Mouse (Mus musculus) mature B cell (primary cell): ENCODE measurements around the gene Cog7.

Source experiments
- in situ Hi-C: fragments of 300-500 bp; cut with MboI; formaldehyde crosslinking; loops from 2 replicates; pipeline ENCODE4 v1.14.3; 2019

Gene Cog7

GRCm38 (mm10) chr7:121947513-121947912, 34.0 kb downstream of the Cog7 start:
- in situ Hi-C loops: no loop called here

DNA sequence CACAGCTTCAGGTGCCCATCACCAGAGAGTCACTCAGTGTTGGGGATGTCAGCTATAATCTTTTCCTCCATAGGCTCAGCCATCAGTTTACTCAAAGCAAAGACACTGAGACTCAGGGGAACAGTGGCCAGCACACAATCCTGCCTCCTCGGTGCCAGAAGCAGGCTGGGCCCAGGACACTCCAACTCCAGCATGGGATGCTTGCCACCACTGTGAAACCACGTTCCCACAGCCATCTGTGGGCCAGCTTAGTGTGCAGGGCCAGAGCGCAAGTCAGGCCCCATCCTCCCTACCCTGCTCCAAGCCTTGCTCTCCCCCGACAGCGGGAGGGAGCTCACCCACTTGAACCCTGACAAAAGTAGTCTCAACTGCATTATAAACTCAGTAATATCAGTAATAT, 35.3 kb downstream of the Cog7 start:
- in situ Hi-C loops: no loop called here

DNA sequence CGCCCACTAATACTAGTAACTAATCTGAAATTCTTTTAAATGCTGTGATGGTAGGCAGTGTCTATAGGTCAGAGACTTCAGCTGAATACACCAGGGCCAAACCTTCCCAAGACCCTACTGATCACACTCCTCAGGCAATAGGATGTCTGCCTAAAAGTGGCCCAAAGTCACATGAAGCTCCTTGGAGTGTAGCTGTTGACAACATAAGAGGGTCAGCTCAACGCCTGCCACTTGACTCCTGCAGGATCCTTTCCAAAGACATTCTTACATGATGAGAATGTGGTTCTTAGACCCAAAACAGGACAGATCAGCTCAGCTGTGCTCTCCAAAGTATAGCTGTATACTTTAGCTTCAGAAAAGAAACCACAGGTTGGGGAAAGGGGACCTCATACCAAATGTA, 39.1 kb downstream of the Cog7 start:
- in situ Hi-C loops: no loop called here

- in situ Hi-C loops: no loop called here
These were observed 39.9 kb downstream of the Cog7 start for GRCm38 (mm10) chr7:121941640-121942039.

- in situ Hi-C loops: no loop called here
These were observed 40.5 kb downstream of the Cog7 start for GRCm38 (mm10) chr7:121941016-121941415.

GRCm38 (mm10) chr7:121939729-121940128, 41.8 kb downstream of the Cog7 start:
- in situ Hi-C loops: no loop called here

- in situ Hi-C loops: no loop called here
These were observed 42.3 kb downstream of the Cog7 start for GRCm38 (mm10) chr7:121939244-121939643.

GRCm38 (mm10) chr7:121938124-121938891, 43.2 kb downstream of the Cog7 start:
- in situ Hi-C loops: no loop called here

GRCm38 (mm10) chr7:121936861-121937630, 44.5 kb downstream of the Cog7 start:
- in situ Hi-C loops: no loop called here

DNA sequence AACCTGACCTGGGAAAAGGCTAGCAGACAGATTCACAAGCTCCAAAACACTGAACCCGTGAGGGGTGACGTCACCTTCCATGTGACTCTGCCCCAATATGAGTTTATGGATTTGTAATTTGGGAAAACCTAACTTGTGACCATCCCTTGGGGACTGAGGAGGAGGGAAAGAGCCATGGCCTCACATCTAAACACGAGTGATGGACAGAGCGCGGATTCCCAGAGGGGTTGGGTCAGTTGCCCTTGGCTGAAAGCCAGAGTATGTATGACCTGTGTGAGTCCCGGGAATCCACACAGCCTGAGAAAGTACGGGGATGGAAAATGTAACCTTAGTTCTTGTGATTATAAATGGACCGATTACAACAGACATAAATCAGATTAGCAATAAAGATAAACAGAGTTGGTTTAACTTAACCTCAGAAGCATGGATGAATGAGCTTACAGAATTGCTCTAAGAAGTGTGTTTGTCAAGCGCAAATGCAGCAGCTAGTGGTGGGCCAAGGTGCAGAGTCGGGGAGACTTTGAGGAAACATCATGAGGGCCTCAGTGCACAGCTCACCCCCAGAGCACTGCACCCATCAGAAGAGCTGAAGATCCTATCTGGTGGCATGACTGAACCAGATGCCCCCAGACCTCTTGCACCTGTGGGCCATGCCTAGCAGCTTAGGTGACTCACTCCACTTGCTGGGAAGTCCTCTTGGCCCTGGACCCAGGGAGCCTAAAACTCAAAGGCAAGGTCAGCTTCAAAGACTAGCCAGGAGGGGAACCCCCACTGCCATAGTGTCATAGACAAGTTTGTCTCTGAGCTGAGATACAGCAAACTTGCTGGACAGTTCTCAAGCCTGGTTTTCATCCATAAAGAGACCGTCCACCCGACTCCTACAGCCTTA, 45.4 kb downstream of the Cog7 start:
- in situ Hi-C loops: no loop called here

GRCm38 (mm10) chr7:121934346-121934745, 47.2 kb downstream of the Cog7 start:
- in situ Hi-C loops: no loop called here

DNA sequence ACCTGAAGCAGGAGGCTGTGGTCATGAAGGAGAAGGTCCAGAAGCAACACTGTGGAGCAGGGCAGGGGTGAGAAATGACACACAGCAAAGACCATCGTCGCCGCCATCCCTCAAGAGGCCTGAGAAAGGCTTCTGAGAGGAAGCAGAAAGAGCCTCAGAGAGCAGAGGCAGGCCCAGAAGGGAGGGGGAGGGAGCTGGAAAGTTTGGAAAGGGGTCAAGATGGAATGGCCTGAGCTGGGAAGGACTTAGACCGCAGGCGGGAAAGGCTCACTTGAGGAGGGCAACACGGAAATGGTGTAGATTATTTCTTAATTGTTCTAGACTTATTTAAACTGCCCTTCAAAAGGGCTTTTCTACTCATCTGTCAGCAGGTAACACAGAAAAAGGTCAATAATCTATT, 47.8 kb downstream of the Cog7 start:
- in situ Hi-C loops: no loop called here

DNA sequence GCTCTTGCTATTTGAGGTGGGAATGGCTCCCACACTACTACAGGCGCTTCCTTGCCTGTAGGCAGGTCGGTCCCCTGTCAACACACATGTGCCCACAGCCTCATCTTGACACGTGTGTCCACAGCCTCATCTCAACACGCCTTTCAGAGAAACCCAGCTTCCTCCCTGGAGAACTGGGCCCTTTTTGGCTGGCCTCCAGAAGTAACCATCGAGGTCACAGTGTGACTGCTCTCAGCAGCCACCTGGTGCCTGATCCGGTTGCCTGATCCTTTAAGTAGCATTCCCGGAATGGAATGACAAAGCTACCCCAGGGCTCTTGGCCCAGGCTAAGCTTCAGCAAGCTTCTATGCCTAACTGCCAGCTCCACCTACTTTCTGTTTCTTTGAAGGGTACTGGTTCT, 50.3 kb downstream of the Cog7 start:
- in situ Hi-C loops: no loop called here

DNA sequence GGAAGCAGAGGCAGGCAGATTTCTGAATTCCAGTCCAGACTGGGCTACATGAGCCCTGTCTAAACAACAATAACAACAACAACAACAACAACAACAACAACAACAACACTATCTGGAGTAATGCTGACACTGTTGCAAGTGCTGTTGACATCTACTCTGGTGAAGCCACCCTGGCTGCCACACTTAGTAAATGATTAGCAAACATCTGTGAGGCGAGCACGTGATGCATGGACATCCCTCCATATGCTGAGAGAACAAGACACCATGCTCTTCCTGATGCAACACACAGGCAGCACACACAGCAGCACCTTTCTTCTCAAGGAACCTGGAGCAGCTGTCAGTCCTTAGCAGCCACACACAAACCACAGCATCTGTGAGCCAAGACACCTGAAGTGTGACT, 53.6 kb downstream of the Cog7 start:
- in situ Hi-C loops: no loop called here

DNA sequence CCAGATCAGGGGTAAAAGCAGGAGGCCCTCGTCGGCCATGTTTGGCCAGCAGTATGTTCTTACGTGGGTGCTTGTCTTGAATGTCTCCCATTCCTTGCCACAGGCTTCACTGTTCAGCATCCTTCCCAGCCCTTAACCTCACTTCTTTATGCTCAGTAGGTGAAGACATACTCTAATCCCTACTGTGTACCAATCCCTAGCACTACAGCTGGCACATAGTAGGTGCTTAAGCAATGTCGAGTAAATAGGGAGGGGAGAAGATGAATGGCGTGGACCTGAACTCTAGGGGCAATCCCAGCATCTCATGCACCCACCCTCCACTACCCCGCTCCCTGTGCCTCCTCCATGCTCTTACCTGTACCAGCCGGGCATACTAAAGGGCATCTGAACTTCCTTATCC, 57.1 kb downstream of the Cog7 start:
- in situ Hi-C loops: no loop called here

- in situ Hi-C loops: no loop called here
These were observed 67.6 kb downstream of the Cog7 start for GRCm38 (mm10) chr7:121913944-121914343.

DNA sequence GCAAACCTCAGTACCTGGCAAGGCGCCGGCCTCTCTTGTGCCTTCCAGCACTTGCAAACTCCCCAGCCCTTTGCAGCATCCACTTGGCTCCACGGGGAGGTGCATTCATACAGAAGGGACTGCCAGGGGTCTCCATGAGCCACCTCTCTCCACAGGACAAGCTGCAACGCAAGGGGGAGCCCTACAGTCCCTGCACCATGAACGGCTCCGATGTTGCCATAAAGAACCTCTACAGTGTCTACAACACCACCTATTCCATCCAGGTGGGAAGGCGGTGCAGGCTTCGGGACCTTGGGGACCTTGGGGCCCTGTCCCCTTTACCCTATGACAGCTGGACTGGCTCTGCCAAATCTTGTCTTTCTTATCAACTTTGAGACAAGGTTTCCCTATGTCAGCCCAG, 69.3 kb downstream of the Cog7 start:
- in situ Hi-C loops: no loop called here

DNA sequence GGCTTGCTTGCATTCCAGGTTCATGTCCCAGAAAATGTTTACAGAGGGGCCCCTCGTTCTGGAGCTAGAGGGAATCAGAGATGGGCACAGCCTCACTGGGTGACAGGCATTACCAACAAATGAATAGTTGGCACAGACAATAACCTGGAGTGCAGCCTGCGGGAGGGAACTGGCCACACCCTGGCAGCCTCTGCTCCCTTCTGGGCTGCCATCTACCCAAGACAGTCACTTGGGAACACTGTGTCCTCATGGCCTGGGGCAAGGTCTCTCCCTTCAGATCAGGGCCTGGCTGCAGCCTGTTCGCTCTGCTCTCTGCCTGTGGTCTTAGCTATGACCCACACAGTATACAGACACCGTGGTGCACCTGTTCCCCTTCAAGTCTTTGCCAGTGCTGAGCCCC, 74.6 kb downstream of the Cog7 start:
- in situ Hi-C loops: no loop called here

- in situ Hi-C loops: no loop called here
These were observed 78.6 kb downstream of the Cog7 start for GRCm38 (mm10) chr7:121902757-121903411.

GRCm38 (mm10) chr7:121899940-121900339, 81.6 kb downstream of the Cog7 start:
- in situ Hi-C loops: no loop called here

DNA sequence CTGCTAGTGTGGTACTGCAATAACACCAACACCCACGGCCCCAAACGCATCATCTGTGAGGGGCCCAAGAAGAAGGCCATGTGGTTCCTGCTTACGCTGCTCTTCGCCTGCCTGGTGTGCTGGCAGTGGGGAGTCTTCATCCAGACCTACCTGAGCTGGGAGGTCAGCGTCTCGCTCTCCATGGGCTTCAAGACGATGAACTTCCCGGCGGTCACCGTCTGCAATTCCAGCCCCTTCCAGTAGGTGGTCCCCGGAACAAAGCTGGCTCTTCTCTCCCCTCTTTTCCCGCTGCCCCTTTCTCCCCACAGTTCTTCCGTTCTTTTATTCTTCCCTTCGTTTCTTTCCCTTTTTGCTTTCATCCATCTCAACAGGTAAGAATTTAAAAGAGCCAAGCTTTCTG, 82.2 kb downstream of the Cog7 start:
- in situ Hi-C loops: no loop called here

DNA sequence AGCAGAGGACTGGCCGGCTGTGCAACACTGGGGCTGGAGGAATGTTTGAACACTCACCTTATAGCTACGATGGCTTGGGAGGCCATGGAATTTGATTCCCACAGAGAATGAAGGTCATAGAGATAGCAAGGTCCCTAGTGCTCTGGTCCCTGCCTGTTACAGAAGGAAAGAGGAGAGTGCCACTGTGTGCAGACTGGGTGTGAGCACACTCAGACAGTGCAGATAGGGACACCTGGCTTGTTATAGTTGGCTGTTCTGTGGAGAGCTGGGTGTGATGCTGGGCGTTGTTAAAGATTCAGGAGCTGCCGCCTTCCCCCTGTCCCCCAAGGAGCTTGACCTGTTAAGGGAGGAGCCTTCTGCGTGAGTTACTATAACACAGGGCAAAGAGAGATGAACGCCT, 84.8 kb downstream of the Cog7 start:
- in situ Hi-C loops: no loop called here
